Mouse (Mus musculus) CH12.LX (cell line): ENCODE measurements around the gene Trpv4.

Experiments used
- CHD2 ChIP-seq: IDR thresholded peaks from 2 replicates; pipeline ENCODE4 v1.6.1; 2011; ENCODE audit warnings: low read length, improper control_type of control experiment
- CTCF ChIP-seq, 2 experiments: IDR thresholded peaks in 1 of 2; conservative IDR thresholded peaks in 1 of 2; 2 replicates each; pipeline ENCODE4 v1.5.1; 2011 to 2012; ENCODE audit warnings: low read depth in 2 of 2, low read length in 2 of 2, improper control_type of control experiment in 1 of 2, inconsistent platforms in 1 of 2, mild to moderate bottlenecking in 1 of 2, moderate library complexity in 1 of 2
- E2F4 ChIP-seq: IDR thresholded peaks from 2 replicates; pipeline ENCODE4 v1.6.1; 2011; ENCODE audit warnings: low read depth, low read length, improper control_type of control experiment; ENCODE audit not compliant: insufficient replicate concordance
- EP300 ChIP-seq: IDR thresholded peaks from 2 replicates; pipeline ENCODE4 v1.6.1; 2011; ENCODE audit warnings: low read length, improper control_type of control experiment
- GABPA ChIP-seq: IDR thresholded peaks from 2 replicates; pipeline ENCODE4 v1.6.1; 2012; ENCODE audit warnings: low read depth, low read length, improper control_type of control experiment, inconsistent platforms; ENCODE audit not compliant: insufficient replicate concordance
- HCFC1 ChIP-seq: IDR thresholded peaks from 2 replicates; pipeline ENCODE4 v1.6.1; 2012; ENCODE audit warnings: low read depth, mild to moderate bottlenecking, inconsistent platforms, low read length, improper control_type of control experiment
- MAFK ChIP-seq: IDR thresholded peaks from 2 replicates; pipeline ENCODE4 v1.6.1; 2011; ENCODE audit warnings: low read length, improper control_type of control experiment; ENCODE audit not compliant: insufficient replicate concordance
- MEF2A ChIP-seq: IDR thresholded peaks from 2 replicates; pipeline ENCODE4 v1.6.1; 2014; ENCODE audit warnings: low read depth, mild to moderate bottlenecking, inconsistent platforms, low read length, improper control_type of control experiment, borderline replicate concordance
- NELFE ChIP-seq: IDR thresholded peaks from 2 replicates; pipeline ENCODE4 v1.6.1; 2011; ENCODE audit warnings: low read depth, low read length, improper control_type of control experiment
- POLR2A ChIP-seq: IDR thresholded peaks from 2 replicates; pipeline ENCODE4 v1.6.1; 2011; ENCODE audit warnings: low read depth, mild to moderate bottlenecking, improper control_type of control experiment, low read length
- ZC3H11A ChIP-seq: IDR thresholded peaks from 2 replicates; pipeline ENCODE4 v1.6.1; 2012; ENCODE audit warnings: low read depth, mild to moderate bottlenecking, inconsistent platforms, low read length, improper control_type of control experiment
- ZKSCAN1 ChIP-seq: IDR thresholded peaks from 2 replicates; pipeline ENCODE4 v1.6.1; 2012; ENCODE audit warnings: low read depth, inconsistent platforms, low read length, improper control_type of control experiment, borderline replicate concordance
- ZMIZ1 ChIP-seq: IDR thresholded peaks from 2 replicates; pipeline ENCODE4 v1.6.1; 2012; ENCODE audit warnings: low read depth, mild to moderate bottlenecking, inconsistent platforms, low read length, improper control_type of control experiment

DNA sequence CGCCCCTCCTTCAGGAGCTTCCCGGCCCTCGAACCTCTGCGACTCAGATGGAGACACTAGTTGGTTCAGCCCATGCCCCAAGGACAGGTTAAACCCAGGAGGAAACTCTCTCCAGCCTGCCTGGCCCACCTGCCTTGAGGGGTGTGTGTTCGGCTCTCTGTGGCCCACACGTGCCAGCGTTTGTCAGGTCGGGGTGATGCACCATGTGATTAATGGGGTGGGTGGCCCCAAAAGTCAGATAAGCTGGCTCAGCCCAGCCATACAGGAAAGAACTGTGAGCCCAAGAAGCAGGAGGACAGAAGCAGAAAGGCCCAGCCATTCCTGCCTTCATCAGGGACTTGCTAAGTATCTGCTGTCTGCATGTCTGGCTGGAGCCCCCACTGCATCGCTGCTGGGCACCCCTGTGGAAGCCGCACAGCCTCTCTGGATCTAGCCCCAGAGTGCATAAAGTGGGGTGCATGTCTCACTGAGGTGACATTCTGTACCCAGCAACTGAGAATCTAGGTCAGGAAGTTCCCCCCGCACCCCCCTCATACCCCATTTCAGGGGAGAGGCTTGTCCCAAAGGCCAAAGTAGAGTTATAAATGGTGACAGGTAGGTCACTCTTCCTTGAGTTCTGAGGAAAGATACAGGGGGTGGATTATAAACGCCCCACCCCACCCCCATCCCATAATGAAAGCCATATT lies 74.6 kb downstream of the Trpv4 start:
- TF ChIP-seq EP300 (no peak), ZMIZ1 (no peak), CTCF (conservative IDR thresholded peaks at IDR 0.05 in 1 of 2, IDR thresholded peaks at IDR 0.05 in 1 of 2; ENCODE audit: low read depth in 2 of 2, low read length in 2 of 2) (no peak), HCFC1 (no peak), MEF2A (no peak), GABPA (no peak), POLR2A (no peak), E2F4 (no peak), NELFE (no peak), ZC3H11A (no peak), CHD2 (no peak), ZKSCAN1 (no peak), MAFK (no peak)
